Mouse (Mus musculus): ENCODE results near the gene Akap1. TPM values are rescaled to one million over a fixed set of nuclear protein-coding genes. Genes with fewer than 3 reads are reported as not detected.

Akap1 gene
- 23.7 and 24.0 TPM in 2 replicates for polyA plus RNA-seq (2016; fragmentation: Nextera tagmentation; extraction: Ambion mirVana)

GRCm38 (mm10) chr11:88864458-88865197 lies at the start of gene Akap1:
Gene Akap1, minus strand, starts transcription at chr11:88864586.
- H3K4me1 ChIP-seq = peaks cover 19% of the 10 kb centered on the region
- ATAC-seq (ENCODE audit: low FRiP score, low read depth) = peak; percentile 98
- peak within 1 kb of the TSS; percentile 97 for H3K4me2 ChIP-seq (replicated peaks)
- H3K27ac ChIP-seq = peak within 1 kb of the TSS; percentile 74
- peak within 1 kb of the TSS; percentile 74 for H3K4me3 ChIP-seq
- no peaks in the 10 kb centered on the region for H3K36me3 ChIP-seq
- H3K9ac ChIP-seq = peak within 1 kb of the TSS; percentile 79
- no peaks in the 10 kb centered on the region for H3K9me3 ChIP-seq
- WGBS = 2% methylated on average over 60 of the region's 60 CpGs
- H3K27me3 ChIP-seq (replicated peaks) = no peaks in the 10 kb centered on the region

- Histone ChIP-seq H3K27ac (no peak overlapping the region), H3K4me3 (no peak overlapping the region), H3K4me2 (replicated peaks) (no peak overlapping the region), H3K9me3 (no peaks in the 10 kb centered on the region), H3K36me3 (no peaks in the 10 kb centered on the region), H3K27me3 (replicated peaks) (no peaks in the 10 kb centered on the region), H3K9ac (no peak overlapping the region), H3K4me1 (no peaks in the 10 kb centered on the region)
- 88% methylated on average over 8 of the region's 8 CpGs for WGBS
- ATAC-seq (ENCODE audit: low FRiP score, low read depth) = no peak
Observed at GRCm38 (mm10) chr11:88909388-88910036, 45.1 kb upstream of the Akap1 start.

GRCm38 (mm10) chr11:88908557-88909211 lies 44.3 kb upstream of the Akap1 start:
- no peak overlapping the region for H3K4me3 ChIP-seq
- no peak for ATAC-seq (ENCODE audit: low FRiP score, low read depth)
- no peaks in the 10 kb centered on the region for H3K36me3 ChIP-seq
- WGBS = 98% methylated on average over 1 of the region's 1 CpGs
- no peak overlapping the region for H3K9ac ChIP-seq
- H3K9me3 ChIP-seq = no peaks in the 10 kb centered on the region
- H3K4me1 ChIP-seq = no peaks in the 10 kb centered on the region
- H3K27ac ChIP-seq = no peak overlapping the region
- no peak overlapping the region for H3K4me2 ChIP-seq (replicated peaks)
- H3K27me3 ChIP-seq (replicated peaks) = no peaks in the 10 kb centered on the region

GRCm38 (mm10) chr11:88907886-88908285 lies 43.5 kb upstream of the Akap1 start:
- no peak overlapping the region for H3K27ac ChIP-seq
- no peak overlapping the region for H3K9ac ChIP-seq
- H3K36me3 ChIP-seq = no peaks in the 10 kb centered on the region
- no peak overlapping the region for H3K4me3 ChIP-seq
- no peaks in the 10 kb centered on the region for H3K27me3 ChIP-seq (replicated peaks)
- WGBS = 98% methylated on average over 7 of the region's 7 CpGs
- no peak for ATAC-seq (ENCODE audit: low FRiP score, low read depth)
- no peaks in the 10 kb centered on the region for H3K4me1 ChIP-seq
- no peaks in the 10 kb centered on the region for H3K9me3 ChIP-seq
- H3K4me2 ChIP-seq (replicated peaks) = no peak overlapping the region

- Histone ChIP-seq H3K27me3 (replicated peaks) (no peaks in the 10 kb centered on the region), H3K4me1 (no peaks in the 10 kb centered on the region), H3K27ac (no peak overlapping the region), H3K36me3 (no peaks in the 10 kb centered on the region), H3K4me2 (replicated peaks) (no peak overlapping the region), H3K9ac (no peak overlapping the region), H3K4me3 (no peak overlapping the region), H3K9me3 (no peaks in the 10 kb centered on the region)
- WGBS = 34% methylated on average over 2 of the region's 2 CpGs
- no peak for ATAC-seq (ENCODE audit: low FRiP score, low read depth)
Observed at GRCm38 (mm10) chr11:88905621-88906020, 41.2 kb upstream of the Akap1 start.

- H3K4me2 ChIP-seq (replicated peaks) = no peak overlapping the region
- no peak for ATAC-seq (ENCODE audit: low FRiP score, low read depth)
- H3K9ac ChIP-seq = no peak overlapping the region
- no peaks in the 10 kb centered on the region for H3K36me3 ChIP-seq
- no peak overlapping the region for H3K4me3 ChIP-seq
- no peaks in the 10 kb centered on the region for H3K4me1 ChIP-seq
- no peak overlapping the region for H3K27ac ChIP-seq
- no peaks in the 10 kb centered on the region for H3K9me3 ChIP-seq
- no peaks in the 10 kb centered on the region for H3K27me3 ChIP-seq (replicated peaks)
- WGBS = 70% methylated on average over 2 of the region's 2 CpGs
Observed at GRCm38 (mm10) chr11:88904080-88904479, 39.7 kb upstream of the Akap1 start.

GRCm38 (mm10) chr11:88902762-88903161 lies 38.4 kb upstream of the Akap1 start:
- H3K27ac ChIP-seq = no peak overlapping the region
- H3K4me2 ChIP-seq (replicated peaks) = no peak overlapping the region
- H3K27me3 ChIP-seq (replicated peaks) = 0 out of 2 replicates have a peak, but pooled peaks cover 1% of the 10 kb centered on the region
- WGBS = 82% methylated on average over 6 of the region's 6 CpGs
- no peaks in the 10 kb centered on the region for H3K4me1 ChIP-seq
- H3K4me3 ChIP-seq = no peak overlapping the region
- no peaks in the 10 kb centered on the region for H3K36me3 ChIP-seq
- no peak overlapping the region for H3K9ac ChIP-seq
- no peaks in the 10 kb centered on the region for H3K9me3 ChIP-seq
- no peak for ATAC-seq (ENCODE audit: low FRiP score, low read depth)

GRCm38 (mm10) chr11:88901341-88901802 lies 37.0 kb upstream of the Akap1 start:
- WGBS = 84% methylated on average over 7 of the region's 7 CpGs
- Histone ChIP-seq H3K9ac (no peak overlapping the region), H3K4me3 (no peak overlapping the region), H3K27ac (no peak overlapping the region), H3K4me1 (no peaks in the 10 kb centered on the region), H3K36me3 (no peaks in the 10 kb centered on the region), H3K9me3 (no peaks in the 10 kb centered on the region), H3K27me3 (replicated peaks) (peaks cover 8% of the 10 kb centered on the region; the same call in 1 of the 2 replicates), H3K4me2 (replicated peaks) (no peak overlapping the region)
- no peak for ATAC-seq (ENCODE audit: low FRiP score, low read depth)

GRCm38 (mm10) chr11:88899561-88899960 lies 35.2 kb upstream of the Akap1 start:
- Histone ChIP-seq H3K9me3 (no peaks in the 10 kb centered on the region), H3K4me3 (no peak overlapping the region), H3K4me2 (replicated peaks) (no peak overlapping the region), H3K9ac (no peak overlapping the region), H3K4me1 (no peaks in the 10 kb centered on the region), H3K27me3 (replicated peaks) (peaks cover 8% of the 10 kb centered on the region; the same call in 1 of the 2 replicates), H3K36me3 (no peaks in the 10 kb centered on the region), H3K27ac (no peak overlapping the region)
- 90% methylated on average over 6 of the region's 6 CpGs for WGBS
- ATAC-seq (ENCODE audit: low FRiP score, low read depth) = no peak

GRCm38 (mm10) chr11:88898380-88898763 lies 34.0 kb upstream of the Akap1 start:
- no peaks in the 10 kb centered on the region for H3K4me1 ChIP-seq
- H3K4me2 ChIP-seq (replicated peaks) = no peak overlapping the region
- no peak overlapping the region for H3K27ac ChIP-seq
- H3K36me3 ChIP-seq = no peaks in the 10 kb centered on the region
- peaks cover 8% of the 10 kb centered on the region; the same call in 1 of the 2 replicates for H3K27me3 ChIP-seq (replicated peaks)
- H3K4me3 ChIP-seq = no peak overlapping the region
- no peaks in the 10 kb centered on the region for H3K9me3 ChIP-seq
- WGBS = 80% methylated on average over 4 of the region's 4 CpGs
- no peak overlapping the region for H3K9ac ChIP-seq
- ATAC-seq (ENCODE audit: low FRiP score, low read depth) = no peak

- H3K4me2 ChIP-seq (replicated peaks) = peak overlapping the region; percentile 14; the same call in 1 of the 2 replicates
Observed at GRCm38 (mm10) chr11:88897624-88898379, 33.4 kb upstream of the Akap1 start.

More at GRCm38 (mm10) chr11:88897624-88898379, 33.4 kb upstream of the Akap1 start:
- Histone ChIP-seq H3K27ac (no peak overlapping the region), H3K27me3 (replicated peaks) (peaks cover 8% of the 10 kb centered on the region; the same call in 1 of the 2 replicates), H3K9me3 (no peaks in the 10 kb centered on the region), H3K9ac (no peak overlapping the region), H3K36me3 (no peaks in the 10 kb centered on the region), H3K4me3 (no peak overlapping the region), H3K4me1 (no peaks in the 10 kb centered on the region)
- no peak for ATAC-seq (ENCODE audit: low FRiP score, low read depth)
- 50% methylated on average over 15 of the region's 15 CpGs for WGBS
